Mouse (Mus musculus) MEL (cell line): ENCODE results near the gene Pcca. TPM values are rescaled to one million over a fixed set of nuclear protein-coding genes. Genes with fewer than 3 reads are reported as not detected.

ENCODE experiments used
- DNase-seq: peaks from one replicate; pipeline ENCODE4 v3.0.0; 2011; ENCODE audit warnings: low read depth, low spot score
- H3K27ac ChIP-seq: 2 replicates; pipeline ENCODE4 v1.5.1; 2012; ENCODE audit warnings: low read depth, mild to moderate bottlenecking, control low read depth, low read length, moderate library complexity; ENCODE audit not compliant: control insufficient read depth
- H3K27me3 ChIP-seq, 2 experiments: fragments of 150-350 bp in 1 of 2; sonication (generic) in 1 of 2; 2 replicates each; pipeline ENCODE4 v1.6.1; 2012; ENCODE audit warnings: low read length in 2 of 2, mild to moderate bottlenecking in 2 of 2, improper control_type of control experiment in 1 of 2, moderate library complexity in 1 of 2; ENCODE audit not compliant: insufficient read depth in 2 of 2, control insufficient read depth in 1 of 2
- H3K36me3 ChIP-seq, 2 experiments: 2 replicates each; pipeline ENCODE4 v1.6.1; 2012 to 2014; ENCODE audit warnings: low read length in 2 of 2, improper control_type of control experiment in 1 of 2, inconsistent platforms in 1 of 2, mild to moderate bottlenecking in 1 of 2; ENCODE audit not compliant: insufficient read depth in 2 of 2, control insufficient read depth in 1 of 2
- H3K4me1 ChIP-seq, 2 experiments: fragments of 150-350 bp in 1 of 2; sonication (generic) in 1 of 2; 2 replicates each; pipeline ENCODE4 v1.6.1; 2012; ENCODE audit warnings: low read length in 2 of 2, improper control_type of control experiment in 1 of 2, mild to moderate bottlenecking in 1 of 2; ENCODE audit not compliant: insufficient read depth in 2 of 2, control insufficient read depth in 1 of 2
- H3K4me3 ChIP-seq, 2 experiments: fragments of 150-350 bp in 1 of 2; sonication (generic) in 1 of 2; 2 replicates each; pipeline ENCODE4 v1.5.1; 2012; ENCODE audit warnings: low read depth in 2 of 2, low read length in 2 of 2, mild to moderate bottlenecking in 2 of 2, moderate library complexity in 2 of 2, control low read depth in 1 of 2, improper control_type of control experiment in 1 of 2; ENCODE audit not compliant: control insufficient read depth in 1 of 2, insufficient read depth in 1 of 2
- H3K79me2 ChIP-seq: 2 replicates; pipeline ENCODE4 v1.6.1; 2012; ENCODE audit warnings: mild to moderate bottlenecking, low read length, moderate library complexity; ENCODE audit not compliant: control insufficient read depth, poor library complexity, insufficient read depth
- H3K9ac ChIP-seq: 2 replicates; pipeline ENCODE4 v1.6.1; 2012; ENCODE audit warnings: low read depth, mild to moderate bottlenecking, control low read depth, low read length, moderate library complexity; ENCODE audit not compliant: control insufficient read depth, poor library complexity, severe bottlenecking
- H3K9me3 ChIP-seq: fragments of 150-350 bp; sonication (generic); replicated peaks from 2 replicates; pipeline ENCODE4 v1.6.1; 2012; ENCODE audit warnings: mild to moderate bottlenecking, low read length, improper control_type of control experiment, moderate library complexity; ENCODE audit not compliant: insufficient read depth
- BHLHE40 ChIP-seq: IDR thresholded peaks from 2 replicates; pipeline ENCODE4 v1.6.1; 2012; ENCODE audit warnings: low read depth, mild to moderate bottlenecking, inconsistent platforms, low read length, improper control_type of control experiment, borderline replicate concordance
- CHD2 ChIP-seq: IDR thresholded peaks from 2 replicates; pipeline ENCODE4 v1.6.1; 2011; ENCODE audit warnings: low read length, improper control_type of control experiment
- CTCF ChIP-seq, 3 experiments: IDR thresholded peaks in 2 of 3; conservative IDR thresholded peaks in 1 of 3; 2 replicates each; pipeline ENCODE4 v1.5.1; 2011 to 2012; ENCODE audit warnings: low read length in 3 of 3, low read depth in 2 of 3, mild to moderate bottlenecking in 2 of 3, improper control_type of control experiment in 1 of 3, inconsistent platforms in 1 of 3, mixed read lengths in 1 of 3, moderate library complexity in 1 of 3; ENCODE audit not compliant: control insufficient read depth in 1 of 3, insufficient read depth in 1 of 3, poor library complexity in 1 of 3, severe bottlenecking in 1 of 3
- E2F4 ChIP-seq: IDR thresholded peaks from 2 replicates; pipeline ENCODE4 v1.6.1; 2011; ENCODE audit warnings: low read depth, low read length, improper control_type of control experiment, borderline replicate concordance
- ELF1 ChIP-seq: IDR thresholded peaks from 2 replicates; pipeline ENCODE4 v1.6.1; 2014; ENCODE audit warnings: low read depth, mild to moderate bottlenecking, inconsistent platforms, low read length, improper control_type of control experiment, moderate library complexity
- GABPA ChIP-seq: IDR thresholded peaks from 2 replicates; pipeline ENCODE4 v1.6.1; 2012; ENCODE audit warnings: low read depth, mild to moderate bottlenecking, inconsistent platforms, low read length, improper control_type of control experiment, moderate library complexity
- HCFC1 ChIP-seq: IDR thresholded peaks from 2 replicates; pipeline ENCODE4 v1.6.1; 2012; ENCODE audit warnings: low read depth, mild to moderate bottlenecking, inconsistent platforms, low read length, improper control_type of control experiment, moderate library complexity
- KAT2A ChIP-seq: conservative IDR thresholded peaks from 2 replicates; pipeline ENCODE4 v1.6.1; 2012; ENCODE audit warnings: low read depth, low read length, improper control_type of control experiment, inconsistent platforms
- MAFK ChIP-seq: IDR thresholded peaks from 2 replicates; pipeline ENCODE4 v1.6.1; 2011; ENCODE audit warnings: low read depth, mild to moderate bottlenecking, low read length, improper control_type of control experiment, borderline replicate concordance
- MAZ ChIP-seq: IDR thresholded peaks from 2 replicates; pipeline ENCODE4 v1.6.1; 2012; ENCODE audit warnings: low read depth, mild to moderate bottlenecking, inconsistent platforms, low read length, improper control_type of control experiment
- MEF2A ChIP-seq: IDR thresholded peaks from 2 replicates; pipeline ENCODE4 v1.6.1; 2014; ENCODE audit warnings: low read depth, mild to moderate bottlenecking, inconsistent platforms, low read length, improper control_type of control experiment; ENCODE audit not compliant: poor library complexity, insufficient replicate concordance, severe bottlenecking; ENCODE audit errors: extremely low read depth
- MXI1 ChIP-seq: IDR thresholded peaks from 2 replicates; pipeline ENCODE4 v1.6.1; 2011; ENCODE audit warnings: mild to moderate bottlenecking, low read depth, low read length, improper control_type of control experiment
- MYB ChIP-seq: IDR thresholded peaks from 2 replicates; pipeline ENCODE4 v1.6.1; 2011; ENCODE audit warnings: mild to moderate bottlenecking, low read depth, low read length, improper control_type of control experiment
- MYC ChIP-seq: IDR thresholded peaks from 2 replicates; pipeline ENCODE4 v1.6.1; 2011; ENCODE audit warnings: low read depth, mild to moderate bottlenecking, low read length, improper control_type of control experiment, moderate library complexity
- NELFE ChIP-seq: IDR thresholded peaks from 2 replicates; pipeline ENCODE4 v1.6.1; 2011; ENCODE audit warnings: low read depth, low read length, improper control_type of control experiment
- NRF1 ChIP-seq: IDR thresholded peaks from 2 replicates; pipeline ENCODE4 v1.6.1; 2014; ENCODE audit warnings: low read depth, mild to moderate bottlenecking, inconsistent platforms, low read length, improper control_type of control experiment, moderate library complexity; ENCODE audit not compliant: poor library complexity, insufficient read depth, severe bottlenecking
- POLR2AphosphoS2 ChIP-seq: IDR thresholded peaks from 2 replicates; pipeline ENCODE4 v1.6.1; 2011; ENCODE audit warnings: low read length, improper control_type of control experiment
- POLR2AphosphoS5 ChIP-seq: IDR thresholded peaks from 2 replicates; pipeline ENCODE4 v1.6.1; 2012; ENCODE audit warnings: low read depth, borderline replicate concordance, mild to moderate bottlenecking, inconsistent platforms, low read length, moderate library complexity, mixed read lengths
- SIN3A ChIP-seq: IDR thresholded peaks from 2 replicates; pipeline ENCODE4 v1.6.1; 2012; ENCODE audit warnings: low read length, improper control_type of control experiment, inconsistent platforms
- TAL1 ChIP-seq: IDR thresholded peaks from 2 replicates; pipeline ENCODE4 v1.6.1; 2012; ENCODE audit warnings: mild to moderate bottlenecking, inconsistent platforms, low read length, moderate library complexity, mixed read lengths
- TBP ChIP-seq: IDR thresholded peaks from 2 replicates; pipeline ENCODE4 v1.8.0; 2011; ENCODE audit warnings: low read depth, low read length, improper control_type of control experiment
- USF1 ChIP-seq: IDR thresholded peaks from 2 replicates; pipeline ENCODE4 v1.6.1; 2014; ENCODE audit warnings: low read depth, mild to moderate bottlenecking, inconsistent platforms, low read length, improper control_type of control experiment, moderate library complexity
- USF2 ChIP-seq, 2 experiments: IDR thresholded peaks; 2 replicates each; pipeline ENCODE4 v1.6.1; 2011 to 2012; ENCODE audit warnings: improper control_type of control experiment in 2 of 2, low read length in 2 of 2, borderline replicate concordance in 1 of 2, inconsistent platforms in 1 of 2, low read depth in 1 of 2, mild to moderate bottlenecking in 1 of 2; ENCODE audit not compliant: insufficient read depth in 1 of 2
- ZMIZ1 ChIP-seq: IDR thresholded peaks from 2 replicates; pipeline ENCODE4 v1.6.1; 2012; ENCODE audit warnings: low read depth, mild to moderate bottlenecking, inconsistent platforms, low read length, improper control_type of control experiment, moderate library complexity
- ZNF384 ChIP-seq: IDR thresholded peaks from 2 replicates; pipeline ENCODE4 v1.6.1; 2012; ENCODE audit warnings: low read depth, mild to moderate bottlenecking, inconsistent platforms, low read length, improper control_type of control experiment
- polyA plus RNA-seq, 2 experiments: library from polyadenylated mRNA; stranded (reverse) in 1 of 2; unstranded in 1 of 2; fragments of >175 nt in 1 of 2; fragments of >200 nt in 1 of 2; gene quantifications; 2 replicates each; pipeline versions ENCODE4 v1.2.1 to v1.2.4; 2012; ENCODE audit warnings: low replicate concordance in 2 of 2, low read depth in 1 of 2; ENCODE audit not compliant: insufficient read length in 2 of 2, insufficient read depth in 1 of 2, missing spikeins in 1 of 2
- total RNA-seq: library from RNA; depleted of rRNA; stranded (reverse); fragments of 300-350 nt; gene quantifications from 2 replicates; pipeline ENCODE4 v1.2.3, GENCODE M21; 2012

Pcca gene
- total and polyA plus RNA-seq, 3 experiments, result 21.2 to 22.7 TPM; not detected in 1

DNA sequence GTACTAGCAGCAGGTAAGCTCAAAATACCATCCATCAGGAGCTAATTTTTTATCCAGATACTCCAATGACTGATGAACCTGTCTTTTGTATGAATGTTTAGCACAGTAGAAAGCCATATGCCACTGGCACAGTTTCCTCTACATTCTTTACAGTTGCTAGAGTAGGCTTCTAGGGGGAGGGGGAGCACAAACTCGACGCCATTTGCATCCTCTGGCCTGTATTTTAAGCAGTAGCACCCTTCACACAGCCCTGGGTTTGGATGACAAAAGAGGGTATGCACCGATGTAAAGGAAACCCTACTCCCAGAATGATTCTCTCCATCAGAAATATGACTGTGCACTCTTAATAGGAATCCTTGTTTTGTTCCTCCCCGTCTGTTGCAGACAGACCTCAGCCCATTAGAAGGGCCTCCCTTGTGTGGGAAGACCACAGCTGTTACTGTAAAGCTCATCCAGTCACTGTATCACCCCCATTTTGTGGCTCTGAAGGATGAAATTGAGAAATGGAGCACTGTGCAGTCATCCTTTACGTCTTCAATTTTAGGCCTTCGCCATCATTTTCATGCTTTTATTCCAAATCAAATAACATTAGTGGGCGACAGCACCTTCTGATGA, 348.8 kb downstream of the Pcca start:
- no peak for DNase-seq
- Histone ChIP-seq H3K36me3 (peaks cover 0 to 10% of the 10 kb centered on the region in 2 experiments; a peak in 2 of 4 replicates), H3K9ac (no peak overlapping the region), H3K27me3 (no peaks in the 10 kb centered on the region), H3K9me3 (no peaks in the 10 kb centered on the region), H3K4me1 (peaks cover 7 to 9% of the 10 kb centered on the region in 2 experiments), H3K79me2 (no peaks in the 10 kb centered on the region), H3K27ac (no peak overlapping the region), H3K4me3 (no peak overlapping the region)
- TF ChIP-seq TAL1, result no peak
- no peak for TF ChIP-seq USF1
- no peak for TF ChIP-seq ZMIZ1
- no peak for TF ChIP-seq GABPA
- no peak for TF ChIP-seq MYC
- TF ChIP-seq USF2 (IDR thresholded peaks at IDR 0.05; ENCODE audit: borderline replicate concordance in 1 of 2, insufficient read depth in 1 of 2, low read depth in 1 of 2, low read length in 2 of 2), result no peak
- TF ChIP-seq CHD2, result no peak
- no peak for TF ChIP-seq POLR2AphosphoS2
- no peak for TF ChIP-seq HCFC1
- no peak for TF ChIP-seq MAZ
- TF ChIP-seq BHLHE40, result no peak
- TF ChIP-seq SIN3A, result no peak

DNA sequence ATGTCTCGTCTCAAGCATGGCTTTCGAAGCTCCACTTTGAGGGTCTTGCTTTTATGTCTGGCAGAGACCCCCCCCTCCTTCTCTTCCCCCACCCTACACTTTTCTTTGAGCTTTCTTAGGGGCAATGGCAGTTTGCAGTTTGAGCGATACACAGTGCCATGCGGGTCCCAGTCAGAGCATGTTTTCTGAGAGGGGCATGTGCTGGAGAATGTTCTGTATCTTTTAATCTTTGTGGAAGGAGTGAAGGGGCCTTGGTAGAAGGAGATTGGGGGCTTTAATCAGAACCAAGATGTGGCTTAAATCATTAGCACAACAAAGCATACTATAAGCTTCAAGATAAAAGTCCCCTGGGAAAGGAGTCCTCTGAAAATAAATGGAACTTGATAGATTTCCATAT, 349.3 kb downstream of the Pcca start:
- peaks cover 0 to 15% of the 10 kb centered on the region in 2 experiments; a peak in 2 of 4 replicates for H3K36me3 ChIP-seq
- no peaks in the 10 kb centered on the region for H3K79me2 ChIP-seq
- no peaks in the 10 kb centered on the region for H3K27me3 ChIP-seq
- TF ChIP-seq KAT2A (no peak), MYB (no peak), NRF1 (no peak), ZNF384 (no peak), MEF2A (no peak), SIN3A (no peak), MAFK (no peak), NELFE (no peak), MXI1 (no peak), TAL1 (no peak), MAZ (no peak), CTCF (IDR thresholded peaks at IDR 0.05 in 2 of 3, conservative IDR thresholded peaks at IDR 0.05 in 1 of 3; ENCODE audit: control insufficient read depth in 1 of 3, insufficient read depth in 1 of 3, low read depth in 2 of 3, low read length in 3 of 3, poor library complexity in 1 of 3, severe bottlenecking in 1 of 3) (no peak), TBP (no peak), POLR2AphosphoS5 (no peak), ELF1 (no peak), E2F4 (no peak)
- H3K27ac ChIP-seq, result no peak overlapping the region
- H3K9ac ChIP-seq, result no peak overlapping the region
- no peak for DNase-seq
- H3K4me3 ChIP-seq, result no peak overlapping the region
- peaks cover 7 to 13% of the 10 kb centered on the region in 2 experiments for H3K4me1 ChIP-seq
- H3K9me3 ChIP-seq, result no peaks in the 10 kb centered on the region
